Mouse (Mus musculus) G1E (cell line): ENCODE data around the gene Stab2. TPM values are rescaled to one million over a fixed set of nuclear protein-coding genes. Genes with fewer than 3 reads are reported as not detected.

Experiments used
- ATAC-seq: 2 replicates; pipeline ENCODE4 v1.8.0; 2016; ENCODE audit warnings: mild to moderate bottlenecking; ENCODE audit not compliant: insufficient number of reproducible peaks, poor library complexity, low FRiP score, severe bottlenecking; ENCODE audit errors: extremely low read depth
- DNase-seq: peaks from one replicate; pipeline ENCODE4 v3.0.0; 2012; ENCODE audit warnings: low spot score
- H3K27me3 ChIP-seq: 2 replicates; pipeline ENCODE4 v1.6.1; 2012; ENCODE audit warnings: mild to moderate bottlenecking, low read length, inconsistent platforms; ENCODE audit not compliant: insufficient read depth
- H3K36me3 ChIP-seq: replicated peaks from 2 replicates; pipeline ENCODE3; 2012; ENCODE audit warnings: mild to moderate bottlenecking, inconsistent platforms
- H3K4me1 ChIP-seq: 2 replicates; pipeline ENCODE4 v1.6.1; 2012; ENCODE audit warnings: low read depth, low read length, inconsistent platforms, mixed read lengths; ENCODE audit not compliant: insufficient read depth
- H3K4me3 ChIP-seq: 2 replicates; pipeline ENCODE4 v1.5.1; 2012; ENCODE audit warnings: low read depth, mild to moderate bottlenecking, inconsistent platforms, low read length, moderate library complexity, mixed read lengths
- H3K9me3 ChIP-seq: replicated peaks from 2 replicates; pipeline ENCODE4 v1.6.1; 2012; ENCODE audit warnings: inconsistent platforms
- CTCF ChIP-seq: IDR thresholded peaks from 2 replicates; pipeline ENCODE4 v1.5.1; 2012; ENCODE audit warnings: low read depth, low read length, inconsistent platforms, mixed read lengths
- GATA1 ChIP-seq: IDR thresholded peaks from 2 replicates; pipeline ENCODE4 v1.6.1; 2012; ENCODE audit warnings: borderline replicate concordance, low read length, inconsistent platforms, mixed read lengths
- GATA2 ChIP-seq: IDR thresholded peaks from 2 replicates; pipeline ENCODE4 v1.6.1; 2012; ENCODE audit warnings: low read depth, low read length, inconsistent platforms, borderline replicate concordance
- POLR2AphosphoS5 ChIP-seq: IDR thresholded peaks from 2 replicates; pipeline ENCODE4 v1.6.1; 2012; ENCODE audit warnings: low read depth, low read length, inconsistent platforms; ENCODE audit not compliant: insufficient replicate concordance
- TAL1 ChIP-seq: conservative IDR thresholded peaks from 2 replicates; pipeline ENCODE4 v1.6.1; 2012; ENCODE audit warnings: low read depth, low read length, inconsistent platforms, mixed read lengths
- polyA plus RNA-seq: library from polyadenylated mRNA; stranded (reverse); fragments of >175 nt; gene quantifications from 2 replicates; pipeline ENCODE4 v1.2.3, GENCODE M21; 2012
- total RNA-seq, 2 experiments: library from RNA; stranded (forward) in 1 of 2; stranded (reverse) in 1 of 2; fragments of 200-1000 nt in 1 of 2; fragments of >200 nt in 1 of 2; fragmentation: Nextera tagmentation in 1 of 2; gene quantifications; 2 replicates each; pipeline ENCODE4 v1.2.3; 2014 to 2017

Stab2 gene
- total and polyA plus RNA-seq, 3 experiments = under 0.01 to 29.7 TPM; not detected in 1

GRCm38 (mm10) chr10:86807362-86807761 is 200.5 kb downstream of the Stab2 start:
- no peaks in the 10 kb centered on the region for H3K9me3 ChIP-seq
- DNase-seq = no peak
- peaks cover 2% of the 10 kb centered on the region; the same call in 1 of the 2 replicates for H3K4me1 ChIP-seq
- TF ChIP-seq GATA2 (no peak), GATA1 (no peak), POLR2AphosphoS5 (no peak), CTCF (no peak), TAL1 (no peak)
- H3K4me3 ChIP-seq = no peak overlapping the region
- ATAC-seq = no peak
- no peaks in the 10 kb centered on the region for H3K27me3 ChIP-seq
- H3K36me3 ChIP-seq = peaks cover 83% of the 10 kb centered on the region

- TF ChIP-seq CTCF = no peak
- TF ChIP-seq GATA2 = no peak
- TF ChIP-seq GATA1 = no peak
- no peak for TF ChIP-seq POLR2AphosphoS5
- no peak for TF ChIP-seq TAL1
Observed at GRCm38 (mm10) chr10:86796073-86796741, 211.6 kb downstream of the Stab2 start.

DNA sequence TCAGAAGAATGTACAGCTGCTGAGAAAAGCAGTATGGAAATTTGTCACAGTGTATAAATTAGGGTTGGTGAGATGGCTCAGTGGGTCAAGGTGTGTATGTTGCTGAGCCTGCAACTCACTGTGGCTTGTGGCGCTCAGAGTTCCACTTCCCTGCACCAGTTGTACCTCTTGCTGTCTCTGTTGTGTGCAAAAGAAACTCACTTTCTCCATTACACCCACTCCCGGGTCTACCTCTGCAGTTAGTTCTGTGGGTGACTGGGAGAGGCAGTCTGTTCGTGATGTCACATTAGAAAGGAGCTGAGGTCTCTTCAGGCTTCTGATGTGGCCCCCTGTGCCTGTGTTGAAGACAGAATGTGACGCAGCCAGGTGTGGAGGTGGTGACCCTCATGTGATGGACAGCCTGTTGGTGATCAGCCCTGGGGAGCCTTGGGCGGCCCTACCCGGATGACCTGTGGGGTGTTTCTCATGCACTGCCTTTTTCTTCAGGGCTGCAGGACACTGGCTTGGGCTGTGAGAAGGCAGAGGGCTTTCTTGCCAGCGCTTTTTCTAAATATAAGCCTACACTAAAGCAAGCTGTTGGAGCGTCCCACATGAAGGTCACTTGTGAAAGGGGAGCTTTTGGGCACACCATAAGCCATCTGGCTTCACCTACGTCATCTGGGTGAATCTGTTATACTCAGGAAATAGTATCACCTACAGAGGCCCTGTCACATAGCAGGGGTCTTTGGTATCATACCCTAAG is 212.9 kb downstream of the Stab2 start:
- DNase-seq (no peak), ATAC-seq (no peak)
- peaks cover 6% of the 10 kb centered on the region; the same call in 1 of the 2 replicates for H3K9me3 ChIP-seq
- H3K4me3 ChIP-seq = no peak overlapping the region
- H3K27me3 ChIP-seq = no peaks in the 10 kb centered on the region
- peaks cover 53% of the 10 kb centered on the region for H3K36me3 ChIP-seq
- no peak for TF ChIP-seq CTCF
- H3K4me1 ChIP-seq = peaks cover 17% of the 10 kb centered on the region

More at GRCm38 (mm10) chr10:86796073-86796741, 211.6 kb downstream of the Stab2 start:
- peaks cover 6% of the 10 kb centered on the region; the same call in 1 of the 2 replicates for H3K9me3 ChIP-seq
- ATAC-seq (no peak), DNase-seq (no peak)
- H3K36me3 ChIP-seq = peaks cover 45% of the 10 kb centered on the region
- H3K27me3 ChIP-seq = no peaks in the 10 kb centered on the region
- peaks cover 17% of the 10 kb centered on the region for H3K4me1 ChIP-seq
- H3K4me3 ChIP-seq = no peak overlapping the region

DNA sequence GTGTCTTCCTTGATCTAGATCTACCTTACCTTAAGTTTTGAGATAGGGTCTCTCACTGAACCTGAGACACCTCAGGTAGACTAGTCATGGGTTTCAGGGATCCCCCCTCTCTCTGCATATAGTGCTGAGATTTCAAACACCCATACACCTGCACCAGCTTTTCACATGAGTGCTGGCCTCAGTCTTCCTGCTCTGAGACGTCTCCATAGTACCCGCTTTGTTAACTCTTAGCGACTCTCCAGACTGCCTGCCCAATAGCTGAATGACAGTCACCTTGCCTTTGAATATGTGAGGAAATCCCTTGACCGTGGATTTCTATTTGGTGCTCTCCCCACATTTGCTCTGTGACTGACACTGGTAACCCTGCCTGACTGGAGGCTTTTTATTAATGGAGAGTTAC is 213.6 kb downstream of the Stab2 start:
- Histone ChIP-seq H3K36me3 (peaks cover 61% of the 10 kb centered on the region), H3K4me3 (no peak overlapping the region), H3K4me1 (peaks cover 20% of the 10 kb centered on the region), H3K27me3 (no peaks in the 10 kb centered on the region), H3K9me3 (peaks cover 6% of the 10 kb centered on the region; the same call in 1 of the 2 replicates)
- DNase-seq (no peak), ATAC-seq (no peak)
- TF ChIP-seq CTCF = no peak
- no peak for TF ChIP-seq TAL1
- no peak for TF ChIP-seq GATA1
- no peak for TF ChIP-seq POLR2AphosphoS5
- TF ChIP-seq GATA2 = no peak

DNA sequence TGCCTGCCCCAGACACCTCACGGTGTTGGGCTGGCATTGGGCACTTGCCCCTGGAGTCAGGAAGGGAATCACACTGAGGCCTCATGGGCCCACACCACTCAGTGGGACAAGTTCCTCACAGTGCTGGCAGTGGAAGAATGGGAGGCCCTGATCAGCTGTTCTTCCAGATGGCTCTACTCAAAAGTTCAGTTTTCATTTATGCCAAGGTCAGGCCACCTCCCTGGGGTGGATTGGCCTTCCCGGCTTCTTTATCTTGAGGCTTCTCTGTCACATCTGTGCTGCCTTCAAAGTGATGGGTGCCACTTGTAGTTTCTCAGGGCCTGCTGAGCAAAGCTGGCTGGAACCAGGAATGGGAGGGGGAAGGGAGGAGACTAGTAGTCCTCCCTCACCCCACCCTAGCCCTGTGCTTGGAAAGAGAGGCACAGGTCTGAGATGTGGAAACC is 214.3 kb downstream of the Stab2 start:
- Histone ChIP-seq H3K36me3 (peaks cover 61% of the 10 kb centered on the region), H3K9me3 (peaks cover 6% of the 10 kb centered on the region; the same call in 1 of the 2 replicates), H3K4me3 (no peak overlapping the region), H3K4me1 (peaks cover 20% of the 10 kb centered on the region), H3K27me3 (no peaks in the 10 kb centered on the region)
- ATAC-seq (no peak), DNase-seq (no peak)
- TF ChIP-seq POLR2AphosphoS5 = no peak
- TF ChIP-seq CTCF = no peak

DNA sequence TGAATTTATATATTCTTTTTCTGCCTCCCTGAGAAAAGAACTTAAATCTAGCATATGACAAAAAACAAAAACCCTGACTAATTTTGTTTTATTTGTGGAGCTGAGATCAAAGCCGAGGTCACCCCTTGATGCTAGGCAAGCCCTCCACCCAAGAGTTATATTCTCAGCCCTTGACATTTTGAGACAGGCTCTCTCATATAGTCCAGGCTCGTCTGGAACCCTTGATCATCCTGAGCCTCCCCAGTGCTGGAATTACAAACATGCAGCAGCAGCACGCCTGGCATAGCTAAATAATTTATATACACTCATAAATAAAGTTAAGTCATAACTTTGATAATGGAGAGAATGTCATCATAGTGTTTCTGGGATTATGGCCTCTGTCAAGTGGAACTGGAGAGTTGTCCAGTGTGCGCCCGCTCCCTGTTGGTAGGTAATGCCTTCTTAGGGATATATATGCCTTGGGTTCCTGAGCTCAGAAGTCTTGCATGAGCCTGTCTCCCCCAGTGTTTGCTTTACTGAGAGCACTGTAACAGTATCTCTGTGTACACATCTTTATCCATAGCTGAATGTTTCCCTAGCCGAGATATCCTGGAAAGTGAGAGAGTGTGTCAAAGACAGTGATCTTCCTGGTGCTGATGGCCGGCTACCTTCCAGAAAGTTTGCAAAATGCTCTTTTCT is 216.2 kb downstream of the Stab2 start:
- DNase-seq = no peak
- ATAC-seq = no peak

More for the DNA sequence above, 216.2 kb downstream of the Stab2 start:
- Histone ChIP-seq H3K27me3 (no peaks in the 10 kb centered on the region), H3K36me3 (peaks cover 72% of the 10 kb centered on the region), H3K4me1 (peaks cover 26% of the 10 kb centered on the region), H3K4me3 (no peak overlapping the region), H3K9me3 (peaks cover 6% of the 10 kb centered on the region; the same call in 1 of the 2 replicates)
- TF ChIP-seq GATA1 (no peak), POLR2AphosphoS5 (no peak), CTCF (no peak), GATA2 (no peak), TAL1 (no peak)

Other genes starting within 250 kb of the Stab2 start
- gene Gm49358, start 244.1 kb downstream of the Stab2 start, total RNA-seq (2014; fragmentation: Nextera tagmentation) = not detected in 2 replicates
- gene Gm49358, start 244.1 kb downstream of the Stab2 start, total RNA-seq (2017) = not detected in 2 replicates
- not detected in 2 replicates for gene Gm49358, start 244.1 kb downstream of the Stab2 start, polyA plus RNA-seq
- 14.3 and 16.5 TPM in 2 replicates for gene Nt5dc3, start 229.0 kb downstream of the Stab2 start, total RNA-seq (2014; fragmentation: Nextera tagmentation)
- gene Nt5dc3, start 229.0 kb downstream of the Stab2 start, total RNA-seq (2017) = 6.6 and 7.1 TPM in 2 replicates
- 7.6 and 13.0 TPM in 2 replicates for gene Nt5dc3, start 229.0 kb downstream of the Stab2 start, polyA plus RNA-seq
- gene 1700113H08Rik, start 50.0 kb upstream of the Stab2 start, total RNA-seq (2014; fragmentation: Nextera tagmentation) = not detected in 2 replicates
- gene 1700113H08Rik, start 50.0 kb upstream of the Stab2 start, total RNA-seq (2017) = 0.22 TPM in 1 of 2 replicates, not detected in the other
- gene 1700113H08Rik, start 50.0 kb upstream of the Stab2 start, polyA plus RNA-seq = not detected in 2 replicates